Mouse (Mus musculus) heart, postnatal 36 days (tissue): ENCODE measurements around the gene Ubxn11. TPM values are rescaled to one million over a fixed set of nuclear protein-coding genes. Genes with fewer than 3 reads are reported as not detected.
"Not testable (repeated sequence)": the region's sequence is repeated elsewhere in the genome, so short reads cannot be mapped to it uniquely, and the experiment has no call there.

Experiments
- DNase-seq, 2 experiments: peaks; one replicate each; pipeline ENCODE4 v3.0.0; 2021 to 2022
- intact Hi-C: fragments of 180-260 bp; cut with DNase I; formaldehyde crosslinking; loops from one replicate; pipeline ENCODE4 v1.15.1; 2025
- total RNA-seq, 2 experiments: library from RNA; stranded (reverse); gene quantifications; 2 replicates each; pipeline ENCODE4 v1.2.3; 2021

Ubxn11 gene
- total RNA-seq, 2 experiments from 2014 or later: 1.6 to 1.9 TPM

DNA sequence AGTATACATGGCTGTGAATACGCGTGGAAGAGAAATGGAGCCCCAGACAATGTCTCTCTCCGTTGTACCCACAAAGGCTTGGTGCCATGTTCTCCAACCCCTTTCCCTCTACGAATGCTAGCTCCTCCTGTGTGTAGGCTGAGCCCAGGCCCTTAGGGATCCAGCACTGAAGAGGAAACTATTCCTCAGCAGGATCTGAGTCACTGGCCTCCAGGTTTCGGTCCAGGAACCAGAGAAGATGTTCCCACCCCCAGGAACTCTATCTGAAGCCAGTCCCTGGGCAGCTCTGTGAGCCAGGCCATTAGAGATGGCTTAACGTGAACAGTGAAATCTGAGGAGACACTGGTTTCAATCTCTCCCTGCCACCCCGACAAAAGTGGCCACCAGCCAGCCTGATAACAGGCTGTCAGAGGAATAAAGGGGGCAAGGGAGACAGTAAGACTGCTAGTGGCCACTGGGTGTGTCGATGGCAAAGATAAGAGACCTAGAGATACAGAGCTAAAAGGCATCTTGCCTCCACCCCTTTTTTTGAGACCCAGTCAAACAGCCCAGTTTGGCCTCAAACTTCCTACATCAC, 30.2 kb downstream of the Ubxn11 start:
- intact Hi-C loops: no loop called here
- DNase-seq: no peak

DNA sequence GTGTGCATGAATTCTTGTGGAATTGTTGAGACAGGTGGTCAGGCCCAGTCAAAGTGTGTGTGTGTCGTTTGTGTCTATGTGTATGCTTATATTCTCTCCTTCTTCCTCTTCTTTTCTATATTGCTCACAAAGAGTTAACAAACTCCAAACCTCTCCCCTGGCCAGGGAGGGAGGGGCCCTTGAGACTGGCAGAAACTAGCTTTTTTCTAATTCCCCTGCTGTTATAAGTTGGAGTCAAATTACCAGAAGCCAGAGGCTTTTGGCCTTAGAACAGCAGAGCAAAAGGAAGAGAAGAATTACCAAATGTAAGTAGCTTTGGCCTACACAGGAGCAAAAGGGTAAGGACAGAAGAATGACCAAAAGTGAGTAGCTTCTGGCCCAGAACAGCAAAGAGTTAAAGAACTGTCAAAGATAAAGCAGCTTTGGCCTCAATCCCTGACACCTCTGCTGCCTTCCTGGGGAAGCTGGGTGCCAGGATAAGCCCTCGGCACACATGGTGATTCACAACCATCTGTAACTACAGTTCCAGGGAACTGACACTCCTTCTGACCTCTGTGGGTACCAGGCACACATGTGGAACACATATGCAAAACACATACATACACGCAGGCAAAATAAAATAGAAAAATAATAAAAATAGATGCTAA, 34.0 kb downstream of the Ubxn11 start:
- no peak for DNase-seq
- intact Hi-C loops: no loop called here

DNA sequence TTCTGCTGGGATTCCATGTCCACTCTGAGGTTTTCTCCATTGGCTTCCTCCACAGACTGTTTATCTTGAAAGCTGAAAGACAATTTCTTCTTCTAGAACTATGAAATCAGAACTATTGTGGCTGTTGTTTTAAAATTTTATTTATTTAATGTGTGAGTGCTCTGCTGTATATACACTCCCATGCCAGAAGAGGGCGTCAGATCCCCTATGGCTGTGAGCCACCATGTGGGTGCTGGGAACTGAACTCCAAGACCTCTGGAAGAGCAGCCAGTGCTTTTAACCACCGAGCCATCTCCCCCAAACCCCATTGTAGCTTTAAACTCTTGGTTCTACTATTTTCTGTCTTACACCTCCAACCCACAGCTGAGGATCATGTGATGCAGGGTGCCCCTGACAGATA, 36.5 kb downstream of the Ubxn11 start:
- DNase-seq: no peak
- intact Hi-C loops: no loop called here

DNA sequence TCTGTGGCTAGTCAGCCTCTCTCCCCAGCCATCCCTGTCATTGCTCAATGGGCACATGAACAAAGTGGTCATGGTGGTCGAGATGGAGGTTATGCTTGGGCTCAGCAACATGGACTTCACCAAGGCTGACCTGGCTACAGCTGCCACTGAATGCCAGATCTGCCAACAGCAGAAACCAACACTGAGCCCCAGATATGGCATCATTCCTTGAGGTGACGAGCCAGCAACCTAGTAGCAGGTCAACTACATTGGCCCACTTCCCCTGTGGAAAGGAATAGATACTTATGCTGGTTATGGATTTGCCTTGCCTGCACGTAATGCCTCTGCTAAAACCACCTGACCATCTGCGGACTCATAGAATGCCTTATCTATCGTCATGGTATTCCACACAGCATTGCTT, 41.9 kb downstream of the Ubxn11 start:
- intact Hi-C loops, DNase-seq: not testable (repeated sequence)

DNA sequence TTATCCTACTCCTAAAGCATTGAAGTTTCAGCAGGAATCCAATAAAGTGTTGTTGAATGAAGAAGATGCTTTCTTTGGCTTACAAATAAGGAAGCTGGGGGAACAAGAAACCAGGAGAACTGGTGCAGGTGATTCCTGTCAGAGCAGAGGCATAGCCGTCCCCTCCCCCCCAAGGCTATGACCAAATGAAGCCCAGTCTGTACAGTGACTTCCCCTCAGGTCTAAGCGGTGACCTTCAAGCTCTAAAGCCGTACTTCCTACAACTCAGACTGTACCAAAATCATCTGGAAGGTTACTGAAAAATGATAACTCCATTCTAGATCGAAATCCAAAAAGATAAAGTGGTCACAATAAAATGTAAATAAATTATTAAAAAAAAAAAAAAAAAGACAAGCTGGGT, 47.0 kb downstream of the Ubxn11 start:
- intact Hi-C loops: no loop called here
- no peak for DNase-seq

DNA sequence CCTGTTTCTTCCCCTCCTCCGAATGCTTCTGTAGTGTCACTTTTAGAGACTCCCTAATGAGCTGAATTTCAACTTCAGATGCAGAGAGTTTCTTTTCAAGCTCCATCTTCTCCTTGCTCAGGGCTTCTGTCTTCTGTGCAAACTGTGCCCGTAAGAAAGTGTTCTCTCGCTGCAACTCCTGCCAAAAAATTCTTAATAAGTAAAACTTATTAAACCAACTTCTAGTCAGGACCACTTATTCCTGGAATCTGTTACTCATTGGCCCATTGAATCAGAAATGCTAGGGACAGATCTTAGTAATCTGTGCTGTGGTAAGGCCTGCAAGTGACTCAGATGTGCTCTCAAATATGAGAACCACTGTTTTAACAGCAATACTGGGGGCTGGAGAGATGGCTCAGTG, 49.7 kb downstream of the Ubxn11 start:
- intact Hi-C loops: no loop called here
- DNase-seq: no peak

DNA sequence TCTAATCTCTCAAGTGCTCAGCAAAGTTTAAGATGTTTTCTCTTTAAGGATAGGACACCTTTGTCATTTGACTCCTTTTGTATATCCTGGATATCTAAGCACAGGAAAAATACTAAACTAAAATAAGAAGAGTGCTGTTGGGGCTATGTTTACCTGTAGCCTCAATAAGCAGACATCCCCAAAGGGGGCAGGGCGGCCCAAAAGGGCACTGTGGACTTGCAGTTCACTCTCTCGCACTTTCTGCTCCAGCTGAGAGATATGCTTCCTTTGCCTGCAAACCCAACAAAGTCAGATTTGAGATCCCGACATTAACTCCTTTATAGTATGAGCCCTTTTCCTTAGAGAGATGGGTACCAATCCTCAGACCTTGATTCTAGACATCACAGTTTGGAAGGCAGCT, 51.3 kb downstream of the Ubxn11 start:
- intact Hi-C loops: no loop called here
- DNase-seq: no peak

DNA sequence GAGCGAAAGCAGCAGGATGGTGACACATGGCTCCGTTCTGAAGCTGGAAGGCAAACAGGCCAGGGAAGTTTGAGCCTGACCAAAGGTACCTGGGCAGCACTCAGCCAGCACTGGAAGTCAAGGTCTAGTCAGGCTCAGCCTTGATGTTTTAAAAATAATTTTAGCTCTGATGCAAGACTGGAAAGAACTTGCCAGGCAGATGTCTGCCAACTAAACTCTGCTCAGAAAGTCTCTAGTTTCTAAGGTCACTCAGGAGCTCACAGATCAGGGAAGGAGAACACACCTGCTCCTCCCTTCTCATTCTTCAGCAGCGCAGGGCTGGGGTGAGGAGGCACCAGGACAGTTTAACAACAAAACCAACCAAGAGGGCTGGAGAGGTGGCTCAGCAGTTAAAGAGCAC, 52.0 kb downstream of the Ubxn11 start:
- intact Hi-C loops: no loop called here
- DNase-seq: no peak

DNA sequence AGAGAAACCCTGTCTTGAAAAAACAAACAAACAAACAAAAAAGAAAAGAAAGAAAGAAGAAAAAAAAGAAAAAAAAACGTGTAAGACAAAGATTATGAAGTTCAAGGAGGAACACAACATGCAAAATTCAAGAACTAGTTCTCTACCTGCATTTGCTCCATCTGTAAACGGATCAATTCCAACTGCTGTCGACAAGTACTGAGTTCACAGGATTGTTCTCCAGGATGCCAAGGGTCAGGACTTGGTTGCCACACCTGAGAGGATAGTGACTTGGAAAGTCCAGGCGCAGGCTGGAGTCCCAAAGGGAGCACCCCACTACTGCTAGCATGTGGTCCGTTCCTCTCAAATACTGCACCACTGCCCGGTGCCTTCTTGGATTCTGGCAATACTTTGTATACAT, 53.2 kb downstream of the Ubxn11 start:
- intact Hi-C loops: no loop called here
- DNase-seq: no peak

DNA sequence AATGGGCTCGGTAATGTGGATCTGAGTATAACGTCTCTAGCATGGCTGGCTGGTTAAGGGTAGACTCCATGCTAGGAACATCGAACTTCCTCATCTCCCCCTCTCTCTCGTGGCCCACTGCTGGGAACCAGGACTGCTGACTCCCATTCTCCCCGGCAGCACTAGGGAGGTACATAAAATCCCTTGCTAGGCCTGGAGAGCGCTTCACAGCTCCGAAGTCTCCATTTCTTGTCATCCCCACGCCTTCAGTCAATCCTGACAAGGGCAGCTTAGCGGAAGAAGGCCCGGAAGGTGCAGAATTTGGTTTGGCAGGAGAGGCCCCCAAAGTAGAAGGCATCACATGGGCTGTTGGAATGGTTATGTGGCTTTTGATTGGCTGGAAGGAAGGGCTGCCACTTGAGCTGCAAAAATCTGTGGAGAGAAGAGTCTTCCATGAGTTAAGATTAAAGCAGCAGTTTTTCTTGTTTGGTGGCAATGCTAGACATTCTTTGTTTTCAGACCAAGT, 53.6 kb downstream of the Ubxn11 start:
- intact Hi-C loops: loop anchor here (1.0 kb wide), 1 partner anchor 11 kb away; no protein-coding TSS in a partner anchor
- peak in 1 of 2 experiments; percentile 15 for DNase-seq

DNA sequence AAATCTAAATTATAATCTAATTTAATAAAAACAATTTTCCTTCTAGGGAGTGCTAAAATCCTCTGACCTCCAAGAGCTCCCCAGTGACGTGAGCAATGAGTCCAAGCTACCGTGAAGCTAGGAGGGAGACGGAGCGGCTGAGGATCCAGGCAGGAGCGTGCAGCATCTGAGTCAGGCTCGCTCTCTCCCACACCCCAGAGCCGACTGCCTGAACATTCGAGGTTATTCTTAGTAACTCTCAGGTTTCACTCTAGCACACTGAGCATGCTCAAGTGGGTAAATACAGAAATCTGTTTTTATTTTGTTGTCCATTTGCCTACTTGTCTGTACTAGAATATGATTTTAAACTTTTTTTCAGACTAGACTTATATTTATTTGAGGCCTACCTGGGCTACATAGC, 54.4 kb downstream of the Ubxn11 start:
- peak; percentile 30 to 36 for DNase-seq
- intact Hi-C loops: loop anchor here (1.0 kb wide), 1 partner anchor 11 kb away; no protein-coding TSS in a partner anchor

DNA sequence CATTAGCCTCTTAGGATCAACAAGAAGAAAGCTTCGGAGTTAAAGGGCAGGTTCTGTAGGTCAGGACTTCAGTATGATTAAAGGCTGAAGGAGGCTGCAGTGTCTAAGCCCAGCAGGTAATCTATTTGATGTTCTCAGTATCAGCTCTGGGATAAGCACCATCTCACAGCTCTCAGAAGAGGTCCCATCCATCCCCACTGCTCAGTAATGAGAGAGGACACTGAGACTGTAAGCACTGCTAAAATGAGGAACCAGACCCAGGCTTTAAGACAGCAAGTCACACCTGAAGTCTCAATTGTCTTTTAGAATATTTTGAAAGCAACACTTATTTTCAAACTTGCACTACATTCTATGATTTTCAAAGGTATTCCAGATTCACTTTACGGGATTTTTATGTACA, 55.2 kb downstream of the Ubxn11 start:
- intact Hi-C loops: no loop called here
- no peak for DNase-seq

DNA sequence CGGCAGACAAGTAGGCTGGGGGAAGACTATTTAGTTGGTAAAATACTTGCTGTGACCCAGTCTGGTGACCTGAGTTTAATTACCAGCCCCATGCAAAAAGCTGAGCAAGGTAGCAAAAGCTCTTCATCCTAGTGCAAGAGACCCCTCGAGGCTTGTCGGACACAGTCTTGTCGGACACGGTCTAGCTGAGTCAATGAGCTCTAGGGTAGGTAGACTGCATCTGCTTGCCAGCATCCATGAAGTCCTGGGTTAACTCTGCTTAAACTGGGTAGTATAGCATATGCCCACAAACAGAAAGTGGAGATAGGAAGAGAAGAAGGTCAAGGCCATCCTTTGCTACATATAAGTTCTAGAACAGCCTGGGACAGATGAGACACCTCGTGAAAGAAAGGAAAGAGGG, 56.4 kb downstream of the Ubxn11 start:
- no peak for DNase-seq
- intact Hi-C loops: no loop called here

DNA sequence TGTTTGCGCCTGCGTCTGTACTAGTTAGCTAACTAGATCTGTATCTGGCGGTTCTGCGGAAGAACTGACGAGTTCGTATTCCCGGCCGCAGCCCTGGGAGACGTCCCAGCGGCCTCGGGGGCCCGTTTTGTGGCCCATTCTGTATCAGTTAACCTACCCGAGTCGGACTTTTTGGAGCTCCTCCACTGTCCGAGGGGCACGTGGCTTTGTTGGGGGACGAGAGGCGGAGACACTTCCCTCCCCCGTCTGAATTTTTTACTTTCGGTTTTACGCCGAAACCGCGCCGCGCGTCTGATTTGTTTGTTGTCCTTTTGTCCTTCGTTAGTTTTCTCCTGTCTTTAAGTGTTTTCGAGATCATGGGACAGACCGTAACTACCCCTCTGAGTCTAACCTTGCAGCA, 57.7 kb downstream of the Ubxn11 start:
- peak; percentile 47 to 64 for DNase-seq
- intact Hi-C loops: not testable (repeated sequence)

DNA sequence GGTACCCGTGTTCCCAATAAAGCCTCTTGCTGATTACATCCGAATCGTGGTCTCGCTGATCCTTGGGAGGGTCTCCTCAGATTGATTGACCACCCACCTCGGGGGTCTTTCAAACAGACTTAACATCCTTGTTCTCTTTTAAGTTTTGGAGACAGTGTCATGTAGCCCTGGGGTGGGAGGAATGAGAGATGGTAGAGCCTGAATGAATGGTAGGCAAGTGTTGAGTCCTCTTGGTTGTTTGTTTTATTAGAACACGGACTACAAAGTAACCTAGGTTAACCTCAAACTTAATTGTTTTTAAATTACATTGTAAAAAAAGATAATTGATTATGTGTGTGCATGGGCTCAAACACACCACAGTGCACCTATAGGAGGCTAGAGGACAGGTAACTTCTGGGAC, 62.2 kb downstream of the Ubxn11 start:
- intact Hi-C loops: no loop called here
- no peak for DNase-seq

DNA sequence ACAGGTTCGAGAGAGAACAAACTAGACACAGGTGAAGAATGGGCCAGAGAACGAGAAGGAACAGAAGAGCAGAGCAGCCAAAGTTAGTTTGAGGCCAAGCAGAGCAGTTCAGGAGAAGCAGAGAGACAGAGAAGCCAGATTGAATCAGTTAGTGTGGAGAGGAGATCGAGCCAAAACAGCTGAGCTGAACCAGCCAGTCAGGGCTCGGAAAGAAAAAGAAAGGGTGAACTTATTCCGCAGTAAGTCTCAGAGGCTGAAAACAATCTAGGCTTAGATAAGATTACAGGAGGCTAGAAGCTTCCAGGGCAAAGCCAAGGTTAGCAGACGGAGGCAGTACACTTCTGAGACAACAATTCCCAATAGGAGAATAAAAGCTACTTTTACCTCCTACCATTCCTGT, 62.7 kb downstream of the Ubxn11 start:
- no peak for DNase-seq
- intact Hi-C loops: no loop called here

DNA sequence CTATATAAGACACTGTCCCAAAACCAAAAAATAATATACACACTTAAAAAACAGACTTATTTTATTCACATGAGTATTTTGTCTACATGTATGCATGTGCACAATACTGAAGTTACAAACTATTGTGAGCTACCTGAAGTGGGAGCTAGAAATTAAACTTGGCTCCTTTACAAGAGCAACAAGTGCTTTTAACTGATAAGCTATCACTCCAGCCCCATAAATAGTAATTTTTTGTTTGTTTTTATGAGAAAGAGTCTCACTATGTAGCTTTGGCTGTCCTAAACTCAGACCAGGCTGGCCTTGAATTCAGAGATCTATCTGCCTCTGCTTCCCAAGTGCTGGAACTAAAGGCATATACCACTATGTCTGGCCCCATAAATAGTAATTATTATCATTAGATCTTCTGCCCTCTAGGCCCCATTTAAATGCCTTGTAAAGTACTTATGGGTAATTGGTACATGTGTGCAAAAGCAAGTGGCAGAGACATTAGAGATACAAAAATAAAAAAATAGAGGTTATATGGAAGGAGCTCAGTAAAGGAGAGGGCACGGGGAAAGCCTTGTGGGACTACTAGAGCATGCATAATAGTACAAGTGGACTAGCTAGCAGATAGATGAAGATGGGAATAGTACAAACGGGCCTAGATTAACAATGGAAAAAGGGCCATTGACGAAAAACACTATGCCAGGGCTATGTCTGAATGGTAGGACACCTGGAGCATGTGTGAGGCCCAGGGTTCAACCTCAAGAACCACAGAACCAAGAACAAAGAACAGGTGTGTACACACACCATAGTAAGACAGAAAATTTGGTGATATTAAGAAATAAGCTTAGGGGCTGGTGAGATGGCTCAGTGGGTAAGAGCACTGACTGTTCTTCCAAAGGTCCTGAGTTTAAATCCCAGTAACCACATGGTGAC, 63.4 kb downstream of the Ubxn11 start:
- intact Hi-C loops: loop anchor here (2.0 kb wide), 1 partner anchor 75 kb away; no protein-coding TSS in a partner anchor
- no peak for DNase-seq

DNA sequence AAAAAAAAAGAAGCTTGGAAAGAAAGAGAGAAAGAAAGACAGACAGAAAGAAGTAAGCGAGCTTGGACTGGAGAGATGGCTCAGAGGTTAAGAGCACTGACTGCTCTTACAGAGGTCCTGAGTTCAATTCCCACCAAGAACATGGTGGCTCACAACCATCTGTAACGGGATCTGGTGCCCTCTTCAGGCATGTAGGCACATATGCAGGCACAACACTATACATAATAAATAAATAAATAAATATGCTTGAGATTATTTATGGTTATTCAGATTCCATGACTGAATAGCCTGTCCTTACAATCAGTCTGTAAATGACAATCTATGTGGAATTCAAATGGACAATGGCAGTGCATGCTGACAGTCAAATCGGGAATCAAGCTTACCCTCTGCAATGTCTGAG, 64.5 kb downstream of the Ubxn11 start:
- no peak for DNase-seq
- intact Hi-C loops: loop anchor here (1.0 to 2.0 kb wide), 2 partner anchors 11 to 76 kb away; no protein-coding TSS in a partner anchor

DNA sequence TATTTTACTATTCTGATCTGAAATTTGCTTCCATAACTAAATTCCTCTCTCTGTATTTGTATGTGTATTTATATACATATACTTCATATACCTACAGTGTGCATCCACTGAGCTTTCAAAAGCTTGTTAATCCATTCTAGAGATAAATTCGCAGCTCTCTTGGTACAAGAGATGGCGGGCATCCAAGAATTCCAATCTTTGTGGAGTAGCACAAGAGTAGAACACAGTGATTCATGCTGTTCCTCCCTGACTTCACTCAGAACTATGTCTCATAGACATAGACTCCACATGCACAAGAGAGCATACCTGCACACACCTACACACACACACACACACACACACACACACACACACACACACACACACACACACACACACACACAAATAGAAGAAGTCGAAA, 70.0 kb downstream of the Ubxn11 start:
- intact Hi-C loops: no loop called here
- peak in 1 of 2 experiments; percentile 9 for DNase-seq
